Mouse (Mus musculus): ENCODE results near the gene Ccdc36.

The Ccdc36 gene

GRCm38 (mm10) chr9:108449860-108450259 is 21.6 kb upstream of the Ccdc36 start:
- no peak for DNase-seq (ENCODE audit: extremely low read depth, low read depth)

GRCm38 (mm10) chr9:108445125-108445524 is 16.8 kb upstream of the Ccdc36 start:
- DNase-seq (ENCODE audit: extremely low read depth, low read depth) = no peak

GRCm38 (mm10) chr9:108441236-108441919 is 13.1 kb upstream of the Ccdc36 start:
- DNase-seq (ENCODE audit: extremely low read depth, low read depth) = no peak

GRCm38 (mm10) chr9:108440485-108440884 is 12.2 kb upstream of the Ccdc36 start:
- DNase-seq (ENCODE audit: extremely low read depth, low read depth) = no peak

GRCm38 (mm10) chr9:108439176-108439575 is 10.9 kb upstream of the Ccdc36 start:
- no peak for DNase-seq (ENCODE audit: extremely low read depth, low read depth)

- DNase-seq (ENCODE audit: extremely low read depth, low read depth) = no peak
Measured at GRCm38 (mm10) chr9:108436182-108436581, 7.9 kb upstream of the Ccdc36 start, which contains the start of gene BC048562. BC048562 (plus strand) TSS chr9:108436482.

- no peak for DNase-seq (ENCODE audit: extremely low read depth, low read depth)
Measured at GRCm38 (mm10) chr9:108431431-108432067, 3.3 kb upstream of the Ccdc36 start.

GRCm38 (mm10) chr9:108412221-108412620 is 16.1 kb downstream of the Ccdc36 start:
- DNase-seq (ENCODE audit: extremely low read depth, low read depth) = peak; percentile 13

GRCm38 (mm10) chr9:108411381-108411942 is 16.8 kb downstream of the Ccdc36 start:
- DNase-seq (ENCODE audit: extremely low read depth, low read depth) = no peak

GRCm38 (mm10) chr9:108409535-108409934 is 18.7 kb downstream of the Ccdc36 start:
- DNase-seq (ENCODE audit: extremely low read depth, low read depth) = no peak

- peak; percentile 19 for DNase-seq (ENCODE audit: extremely low read depth, low read depth)
Measured at GRCm38 (mm10) chr9:108404451-108404850, 23.8 kb downstream of the Ccdc36 start.

- no peak for DNase-seq (ENCODE audit: extremely low read depth, low read depth)
Measured at GRCm38 (mm10) chr9:108403081-108403480, 25.2 kb downstream of the Ccdc36 start.

GRCm38 (mm10) chr9:108401186-108401960 is 26.9 kb downstream of the Ccdc36 start:
- DNase-seq (ENCODE audit: extremely low read depth, low read depth) = no peak

GRCm38 (mm10) chr9:108398324-108398723 is 30.0 kb downstream of the Ccdc36 start:
- no peak for DNase-seq (ENCODE audit: extremely low read depth, low read depth)

- no peak for DNase-seq (ENCODE audit: extremely low read depth, low read depth)
Measured at GRCm38 (mm10) chr9:108395427-108395826, 32.9 kb downstream of the Ccdc36 start.

- no peak for DNase-seq (ENCODE audit: extremely low read depth, low read depth)
Measured at GRCm38 (mm10) chr9:108394191-108394590, 34.1 kb downstream of the Ccdc36 start.

- DNase-seq (ENCODE audit: extremely low read depth, low read depth) = no peak
Measured at GRCm38 (mm10) chr9:108392676-108393075, 35.6 kb downstream of the Ccdc36 start, which contains the start of gene 1700102P08Rik. 1700102P08Rik (plus strand) TSS chr9:108392805.

- DNase-seq (ENCODE audit: extremely low read depth, low read depth) = no peak
Measured at GRCm38 (mm10) chr9:108389220-108389619, 39.1 kb downstream of the Ccdc36 start.

- DNase-seq (ENCODE audit: extremely low read depth, low read depth) = no peak
Measured at GRCm38 (mm10) chr9:108388601-108389000, 39.7 kb downstream of the Ccdc36 start.

- DNase-seq (ENCODE audit: extremely low read depth, low read depth) = no peak
Measured at GRCm38 (mm10) chr9:108386816-108387215, 41.5 kb downstream of the Ccdc36 start.

- DNase-seq (ENCODE audit: extremely low read depth, low read depth) = no peak
Measured at GRCm38 (mm10) chr9:108385006-108385405, 43.3 kb downstream of the Ccdc36 start.

GRCm38 (mm10) chr9:108381382-108381781 is 46.9 kb downstream of the Ccdc36 start:
- DNase-seq (ENCODE audit: extremely low read depth, low read depth) = no peak
